Mouse (Mus musculus): Measurements from ENCODE around the gene Iqgap1. TPM values are rescaled to one million over a fixed set of nuclear protein-coding genes. Genes with fewer than 3 reads are reported as not detected.
A peak's percentile ranks its signal among the peaks of the same experiment; 100 is the strongest.

Gene Iqgap1
- polyA plus RNA-seq (2015; fragmentation: Nextera tagmentation; extraction: Ambion mirVana) = 14.4 and 15.5 TPM in 2 replicates

DNA sequence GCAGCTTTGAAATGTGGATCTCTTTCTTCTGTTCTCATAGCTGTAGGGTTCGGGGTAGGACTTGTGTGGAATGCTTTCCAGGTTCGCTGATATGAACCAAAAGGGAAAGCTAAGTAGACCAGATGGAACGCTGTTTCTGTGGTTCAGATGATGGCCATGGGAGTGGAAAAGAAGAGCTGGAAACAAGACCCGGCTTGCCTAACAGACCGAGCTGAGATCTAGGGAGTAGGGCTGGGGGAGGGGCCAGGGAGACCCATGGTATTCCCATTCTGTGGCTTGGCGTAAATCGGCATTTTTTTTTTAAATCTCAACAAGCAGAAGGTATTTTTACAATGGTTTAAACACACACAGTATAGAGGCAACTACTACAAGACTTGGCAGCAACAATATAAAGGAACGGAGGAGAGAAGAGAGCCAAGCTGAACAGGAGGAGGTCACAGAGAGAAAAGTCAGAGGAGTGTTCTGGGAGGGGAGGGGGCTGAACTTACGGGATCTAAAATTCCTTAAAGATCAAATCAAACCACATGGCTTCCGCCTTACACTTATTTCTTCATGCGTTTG lies at the start of gene Iqgap1:
Gene Iqgap1, minus strand, starts transcription at position 132 of the 561 bp plus-strand sequence.
- Histone ChIP-seq H3K9me3 (replicated peaks) (no peaks in the 10 kb centered on the region), H3K27ac (replicated peaks) (no peak within 1 kb of the TSS), H3K4me2 (no peak within 1 kb of the TSS), H3K27me3 (no peaks in the 10 kb centered on the region), H3K36me3 (replicated peaks) (no peaks in the 10 kb centered on the region), H3K9ac (no peak within 1 kb of the TSS), H3K4me3 (replicated peaks) (no peak within 1 kb of the TSS), H3K4me1 (replicated peaks) (peaks cover 13% of the 10 kb centered on the region)
- WGBS (ENCODE audit: insufficient replicate concordance) = 74% methylated on average over 11 of the region's 11 CpGs
- ATAC-seq (ENCODE audit: insufficient read depth) = no peak

GRCm38 (mm10) chr7:80873631-80874030 lies 47.9 kb upstream of the Iqgap1 start:
- H3K9ac ChIP-seq = no peak overlapping the region
- no peak overlapping the region for H3K4me3 ChIP-seq (replicated peaks)
- H3K4me2 ChIP-seq = no peak overlapping the region
- H3K27ac ChIP-seq (replicated peaks) = no peak overlapping the region
- H3K27me3 ChIP-seq = no peaks in the 10 kb centered on the region
- peaks cover 17% of the 10 kb centered on the region for H3K4me1 ChIP-seq (replicated peaks)
- H3K9me3 ChIP-seq (replicated peaks) = no peaks in the 10 kb centered on the region
- WGBS (ENCODE audit: insufficient replicate concordance) = 73% methylated on average over 2 of the region's 2 CpGs
- ATAC-seq (ENCODE audit: insufficient read depth) = no peak
- H3K36me3 ChIP-seq (replicated peaks) = peaks cover 26% of the 10 kb centered on the region

- peak; percentile 9; the same call in 1 of the 2 replicates for ATAC-seq (ENCODE audit: insufficient read depth)
- H3K4me3 ChIP-seq (replicated peaks) = no peak overlapping the region
- no peaks in the 10 kb centered on the region for H3K9me3 ChIP-seq (replicated peaks)
- H3K27me3 ChIP-seq = no peaks in the 10 kb centered on the region
- 47% methylated on average over 5 of the region's 5 CpGs for WGBS (ENCODE audit: insufficient replicate concordance)
- no peak overlapping the region for H3K9ac ChIP-seq
- 0 out of 2 replicates have a peak overlapping the region, but pooled peaks have one; percentile 29 for H3K27ac ChIP-seq (replicated peaks)
- H3K4me1 ChIP-seq (replicated peaks) = peaks cover 17% of the 10 kb centered on the region
- peaks cover 27% of the 10 kb centered on the region for H3K36me3 ChIP-seq (replicated peaks)
- H3K4me2 ChIP-seq = no peak overlapping the region
Measured at GRCm38 (mm10) chr7:80873038-80873437, 47.3 kb upstream of the Iqgap1 start.

GRCm38 (mm10) chr7:80868686-80869085 lies 42.9 kb upstream of the Iqgap1 start:
- H3K4me1 ChIP-seq (replicated peaks) = peaks cover 26% of the 10 kb centered on the region
- no peak for ATAC-seq (ENCODE audit: insufficient read depth)
- no peaks in the 10 kb centered on the region for H3K27me3 ChIP-seq
- no peaks in the 10 kb centered on the region for H3K9me3 ChIP-seq (replicated peaks)
- no peak overlapping the region for H3K9ac ChIP-seq
- no peak overlapping the region for H3K27ac ChIP-seq (replicated peaks)
- no peak overlapping the region for H3K4me2 ChIP-seq
- H3K4me3 ChIP-seq (replicated peaks) = no peak overlapping the region
- WGBS (ENCODE audit: insufficient replicate concordance) = 70% methylated on average over 2 of the region's 2 CpGs
- peaks cover 16% of the 10 kb centered on the region; the same call in 1 of the 2 replicates for H3K36me3 ChIP-seq (replicated peaks)

- 50% methylated on average over 7 of the region's 7 CpGs for WGBS (ENCODE audit: insufficient replicate concordance)
- H3K4me1 ChIP-seq (replicated peaks) = peaks cover 28% of the 10 kb centered on the region
- no peaks in the 10 kb centered on the region for H3K9me3 ChIP-seq (replicated peaks)
- no peak overlapping the region for H3K4me3 ChIP-seq (replicated peaks)
- H3K27ac ChIP-seq (replicated peaks) = peak overlapping the region; percentile 39; the same call in 1 of the 2 replicates
- no peak overlapping the region for H3K9ac ChIP-seq
- H3K27me3 ChIP-seq = no peaks in the 10 kb centered on the region
- no peak overlapping the region for H3K4me2 ChIP-seq
- 0 out of 2 replicates have a peak, but pooled peaks cover 14% of the 10 kb centered on the region for H3K36me3 ChIP-seq (replicated peaks)
- ATAC-seq (ENCODE audit: insufficient read depth) = 0 out of 2 replicates have a peak, but pooled peaks have one; percentile 39
Measured at GRCm38 (mm10) chr7:80866514-80867147, 40.9 kb upstream of the Iqgap1 start.

- H3K36me3 ChIP-seq (replicated peaks) = 0 out of 2 replicates have a peak, but pooled peaks cover 14% of the 10 kb centered on the region
- no peaks in the 10 kb centered on the region for H3K9me3 ChIP-seq (replicated peaks)
- no peak overlapping the region for H3K9ac ChIP-seq
- H3K4me2 ChIP-seq = peak overlapping the region; percentile 21; the same call in 1 of the 2 replicates
- H3K27me3 ChIP-seq = no peaks in the 10 kb centered on the region
- H3K4me3 ChIP-seq (replicated peaks) = no peak overlapping the region
- WGBS (ENCODE audit: insufficient replicate concordance) = 64% methylated on average over 7 of the region's 7 CpGs
- ATAC-seq (ENCODE audit: insufficient read depth) = no peak
- H3K4me1 ChIP-seq (replicated peaks) = peaks cover 38% of the 10 kb centered on the region
- peak overlapping the region; percentile 64 for H3K27ac ChIP-seq (replicated peaks)
Measured at GRCm38 (mm10) chr7:80865521-80865920, 39.7 kb upstream of the Iqgap1 start.

GRCm38 (mm10) chr7:80864831-80865230 lies 39.1 kb upstream of the Iqgap1 start:
- Histone ChIP-seq H3K27ac (replicated peaks) (peak overlapping the region; percentile 64), H3K4me3 (replicated peaks) (no peak overlapping the region), H3K9ac (no peak overlapping the region), H3K4me2 (peak overlapping the region; percentile 21), H3K4me1 (replicated peaks) (peaks cover 45% of the 10 kb centered on the region), H3K36me3 (replicated peaks) (0 out of 2 replicates have a peak, but pooled peaks cover 14% of the 10 kb centered on the region), H3K27me3 (no peaks in the 10 kb centered on the region), H3K9me3 (replicated peaks) (no peaks in the 10 kb centered on the region)
- no peak for ATAC-seq (ENCODE audit: insufficient read depth)
- WGBS (ENCODE audit: insufficient replicate concordance) = 15% methylated on average over 8 of the region's 8 CpGs

DNA sequence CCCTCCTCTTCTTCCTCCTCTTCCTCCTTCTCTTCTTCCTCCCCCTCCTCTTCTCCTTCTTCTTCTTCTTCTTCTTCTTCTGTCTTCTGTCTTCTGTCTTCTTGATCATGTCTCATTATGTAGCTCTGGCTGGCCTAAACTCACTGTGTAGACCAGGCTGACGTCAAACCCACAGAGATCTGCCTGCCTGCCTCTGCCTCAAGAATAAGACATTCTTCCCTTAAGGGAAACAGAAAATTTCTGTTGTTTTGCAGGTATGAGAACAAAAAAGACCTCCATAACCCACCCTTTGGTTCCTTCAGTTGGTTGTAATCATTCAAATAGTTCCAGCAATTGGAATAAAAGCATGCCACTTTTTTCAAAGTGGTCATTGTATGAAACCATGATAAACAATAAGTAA lies 38.4 kb upstream of the Iqgap1 start:
- no peak for ATAC-seq (ENCODE audit: insufficient read depth)
- Histone ChIP-seq H3K27ac (replicated peaks) (0 out of 2 replicates have a peak overlapping the region, but pooled peaks have one; percentile 64), H3K36me3 (replicated peaks) (0 out of 2 replicates have a peak, but pooled peaks cover 11% of the 10 kb centered on the region), H3K9ac (no peak overlapping the region), H3K9me3 (replicated peaks) (no peaks in the 10 kb centered on the region), H3K4me3 (replicated peaks) (no peak overlapping the region), H3K4me1 (replicated peaks) (peaks cover 46% of the 10 kb centered on the region), H3K27me3 (no peaks in the 10 kb centered on the region), H3K4me2 (no peak overlapping the region)
- WGBS (ENCODE audit: insufficient replicate concordance) = 24% methylated on average over 1 of the region's 1 CpGs

GRCm38 (mm10) chr7:80863520-80863919 lies 37.7 kb upstream of the Iqgap1 start:
- H3K4me1 ChIP-seq (replicated peaks) = peaks cover 46% of the 10 kb centered on the region
- no peak overlapping the region for H3K4me2 ChIP-seq
- no peak overlapping the region for H3K4me3 ChIP-seq (replicated peaks)
- no peak overlapping the region for H3K9ac ChIP-seq
- H3K36me3 ChIP-seq (replicated peaks) = 0 out of 2 replicates have a peak, but pooled peaks cover 8% of the 10 kb centered on the region
- no peak overlapping the region for H3K27ac ChIP-seq (replicated peaks)
- H3K9me3 ChIP-seq (replicated peaks) = no peaks in the 10 kb centered on the region
- WGBS (ENCODE audit: insufficient replicate concordance) = 69% methylated on average over 5 of the region's 5 CpGs
- no peak for ATAC-seq (ENCODE audit: insufficient read depth)
- no peaks in the 10 kb centered on the region for H3K27me3 ChIP-seq

GRCm38 (mm10) chr7:80862475-80862874 lies 36.7 kb upstream of the Iqgap1 start:
- no peak overlapping the region for H3K27ac ChIP-seq (replicated peaks)
- peaks cover 46% of the 10 kb centered on the region for H3K4me1 ChIP-seq (replicated peaks)
- no peak overlapping the region for H3K4me2 ChIP-seq
- no peaks in the 10 kb centered on the region for H3K9me3 ChIP-seq (replicated peaks)
- ATAC-seq (ENCODE audit: insufficient read depth) = no peak
- H3K4me3 ChIP-seq (replicated peaks) = no peak overlapping the region
- H3K36me3 ChIP-seq (replicated peaks) = 0 out of 2 replicates have a peak, but pooled peaks cover 1% of the 10 kb centered on the region
- WGBS (ENCODE audit: insufficient replicate concordance) = 51% methylated on average over 2 of the region's 2 CpGs
- H3K27me3 ChIP-seq = no peaks in the 10 kb centered on the region
- H3K9ac ChIP-seq = no peak overlapping the region

- Histone ChIP-seq H3K4me1 (replicated peaks) (peaks cover 36% of the 10 kb centered on the region), H3K4me2 (peak within 1 kb of the TSS; percentile 95), H3K4me3 (replicated peaks) (peak within 1 kb of the TSS; percentile 76), H3K36me3 (replicated peaks) (no peaks in the 10 kb centered on the region), H3K9ac (peak within 1 kb of the TSS; percentile 76), H3K27me3 (no peaks in the 10 kb centered on the region), H3K9me3 (replicated peaks) (no peaks in the 10 kb centered on the region), H3K27ac (replicated peaks) (peak within 1 kb of the TSS; percentile 77; the same call in 1 of the 2 replicates)
- under 1% methylated on average over 40 of the region's 40 CpGs for whole genome bisulfite sequencing (ENCODE audit: insufficient replicate concordance)
- peak; percentile 93 for ATAC-seq (ENCODE audit: insufficient read depth)
Measured at GRCm38 (mm10) chr7:80860729-80861274, 35.0 kb upstream of the Iqgap1 start, which contains the start of gene Zscan2. Gene Zscan2 (plus strand): TSS chr7:80860920.

Measured in liver, embryonic 15.5 days (tissue).